Mouse (Mus musculus): ENCODE results near the gene Bad.
A peak's percentile ranks its signal among the peaks of the same experiment; 100 is the strongest.
"Not testable (repeated sequence)": the region's sequence is repeated elsewhere in the genome, so short reads cannot be mapped to it uniquely, and the experiment has no call there.

Gene Bad

GRCm38 (mm10) chr19:6985300-6985699 lies 43.6 kb downstream of the Bad start:
- DNase-seq (ENCODE audit: low spot score in 2 of 2) = no peak

- no peak for DNase-seq (ENCODE audit: low spot score in 2 of 2)
Measured at GRCm38 (mm10) chr19:6985951-6986708, 44.5 kb downstream of the Bad start.

GRCm38 (mm10) chr19:6987061-6987903 lies 45.6 kb downstream of the Bad start, which contains the start of gene Vegfb:
TSS of gene Vegfb (minus strand) at chr19:6987651.
- peak; percentile 68 to 69 for DNase-seq (ENCODE audit: low spot score in 2 of 2)

GRCm38 (mm10) chr19:6987904-6988285 lies 46.2 kb downstream of the Bad start:
- no peak for DNase-seq (ENCODE audit: low spot score in 2 of 2)

GRCm38 (mm10) chr19:6989251-6989650 lies 47.6 kb downstream of the Bad start:
- DNase-seq (ENCODE audit: low spot score in 2 of 2) = no peak

GRCm38 (mm10) chr19:6990712-6991111 lies 49.1 kb downstream of the Bad start:
- DNase-seq (ENCODE audit: low spot score in 2 of 2) = no peak

GRCm38 (mm10) chr19:6991166-6991565 lies 49.5 kb downstream of the Bad start:
- DNase-seq (ENCODE audit: low spot score in 2 of 2) = not testable (repeated sequence)

- DNase-seq (ENCODE audit: low spot score in 2 of 2) = peak; percentile 95 to 96
Measured at GRCm38 (mm10) chr19:6992011-6992858, 50.6 kb downstream of the Bad start, which contains the start of gene Dnajc4. TSS of gene Dnajc4 (minus strand) at chr19:6992572.

GRCm38 (mm10) chr19:6993011-6993770 lies 51.5 kb downstream of the Bad start:
- no peak for DNase-seq (ENCODE audit: low spot score in 2 of 2)

GRCm38 (mm10) chr19:6994002-6994401 lies 52.3 kb downstream of the Bad start:
- DNase-seq (ENCODE audit: low spot score in 2 of 2) = no peak

- DNase-seq (ENCODE audit: low spot score in 2 of 2) = no peak
Measured at GRCm38 (mm10) chr19:6994489-6994888, 52.8 kb downstream of the Bad start.

- no peak for DNase-seq (ENCODE audit: low spot score in 2 of 2)
Measured at GRCm38 (mm10) chr19:6995255-6995991, 53.8 kb downstream of the Bad start.

GRCm38 (mm10) chr19:6996006-6996405 lies 54.3 kb downstream of the Bad start, which contains the start of the genes Nudt22 and Trpt1:
TSS of gene Nudt22 (minus strand) at chr19:6996117.
TSS of gene Trpt1 (plus strand) at chr19:6996131.
- peak; percentile 82 to 90 for DNase-seq (ENCODE audit: low spot score in 2 of 2)

- DNase-seq (ENCODE audit: low spot score in 2 of 2) = no peak
Measured at GRCm38 (mm10) chr19:6997721-6998290, 56.1 kb downstream of the Bad start.

GRCm38 (mm10) chr19:6999360-7000063 lies 57.9 kb downstream of the Bad start:
- no peak for DNase-seq (ENCODE audit: low spot score in 2 of 2)
